Mouse (Mus musculus) CD4-positive, CD25-positive, alpha-beta regulatory T cell, adult 2 months (primary cell): ENCODE results near the gene Thsd4.

Experiments
- DNase-seq: peaks from one replicate; pipeline ENCODE4 v3.0.0-alpha.2; 2012; ENCODE audit warnings: low read depth, low spot score

Thsd4 gene

GRCm38 (mm10) chr9:60521806-60522264, at the start of gene Thsd4:
TSS of gene Thsd4 (minus strand) at chr9:60522046.
- peak; percentile 19 for DNase-seq

GRCm38 (mm10) chr9:60571041-60571440, 49.2 kb upstream of the Thsd4 start:
- no peak for DNase-seq

DNA sequence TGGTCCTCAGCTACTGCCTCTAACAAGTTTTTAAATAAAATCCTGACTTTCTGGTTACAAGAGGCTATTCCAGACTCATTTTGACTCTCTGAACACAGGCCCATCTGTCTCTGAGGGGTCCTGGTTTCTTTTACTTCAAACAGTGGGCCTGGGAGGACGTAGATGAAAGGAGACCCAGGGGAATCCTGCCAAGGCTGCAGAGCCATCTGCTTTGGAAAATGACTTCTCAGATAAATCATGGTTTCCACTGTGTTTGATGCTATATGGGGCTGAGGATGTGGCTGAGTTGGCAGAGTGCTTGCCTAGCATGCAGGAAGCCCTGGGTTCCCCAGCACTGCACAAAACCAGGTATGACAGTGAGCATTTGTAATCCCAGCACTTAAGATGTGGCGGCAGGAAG, 47.5 kb upstream of the Thsd4 start:
- DNase-seq = no peak

DNA sequence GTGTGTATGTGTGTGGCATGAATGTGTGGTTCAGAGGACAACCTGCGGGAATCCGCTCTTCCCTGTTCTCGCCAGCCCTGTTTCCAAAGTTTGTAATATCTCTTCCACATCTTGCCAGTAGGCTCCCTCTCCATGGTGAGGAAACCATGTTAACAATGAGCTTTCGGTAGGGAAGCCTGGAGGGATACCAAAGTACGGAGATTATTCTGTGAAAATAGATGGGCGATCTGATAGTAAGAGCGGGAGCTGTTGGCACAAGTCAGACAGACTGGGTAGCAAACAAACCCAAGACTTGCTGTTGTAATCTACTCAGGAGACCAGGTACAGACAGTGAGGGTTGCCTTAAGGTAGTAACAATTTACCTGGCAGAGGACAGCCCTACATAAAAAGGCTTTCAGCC, 42.0 kb upstream of the Thsd4 start:
- DNase-seq = no peak

- DNase-seq = peak; percentile 22
Observed at GRCm38 (mm10) chr9:60562443-60563371, 40.9 kb upstream of the Thsd4 start.

DNA sequence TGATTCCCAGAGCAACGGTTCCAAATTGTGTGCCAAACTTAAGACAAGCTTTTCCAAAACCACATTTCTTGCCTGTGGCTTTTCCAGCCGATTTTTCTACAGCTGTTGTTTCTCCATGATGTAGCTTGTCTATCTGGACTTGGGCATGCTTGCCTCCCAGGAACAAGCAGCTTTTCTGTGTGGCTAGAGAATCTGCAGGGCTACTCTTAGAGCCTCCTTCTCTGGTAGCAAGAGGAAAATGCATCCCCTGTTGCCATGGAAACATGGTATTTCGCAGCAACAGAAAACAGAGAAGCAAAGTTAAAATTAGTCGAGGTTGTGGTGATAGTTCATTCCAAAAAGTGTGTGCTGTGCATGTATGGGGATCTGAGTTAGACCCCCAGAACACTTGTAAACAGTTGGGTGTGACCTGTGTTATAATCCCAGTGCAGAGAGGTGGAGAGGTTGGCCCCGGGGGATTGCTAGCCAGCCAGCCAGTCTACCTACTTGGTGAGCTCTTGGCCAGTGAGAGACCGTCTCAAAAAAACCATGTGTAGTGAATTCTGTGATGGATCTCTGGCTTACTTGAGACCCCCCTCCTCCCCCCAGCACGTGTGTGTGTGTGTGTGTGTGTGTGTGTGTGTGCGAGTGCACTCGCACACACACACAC, 39.9 kb upstream of the Thsd4 start:
- DNase-seq = no peak

- no peak for DNase-seq
Observed at GRCm38 (mm10) chr9:60558507-60558906, 36.7 kb upstream of the Thsd4 start.

DNA sequence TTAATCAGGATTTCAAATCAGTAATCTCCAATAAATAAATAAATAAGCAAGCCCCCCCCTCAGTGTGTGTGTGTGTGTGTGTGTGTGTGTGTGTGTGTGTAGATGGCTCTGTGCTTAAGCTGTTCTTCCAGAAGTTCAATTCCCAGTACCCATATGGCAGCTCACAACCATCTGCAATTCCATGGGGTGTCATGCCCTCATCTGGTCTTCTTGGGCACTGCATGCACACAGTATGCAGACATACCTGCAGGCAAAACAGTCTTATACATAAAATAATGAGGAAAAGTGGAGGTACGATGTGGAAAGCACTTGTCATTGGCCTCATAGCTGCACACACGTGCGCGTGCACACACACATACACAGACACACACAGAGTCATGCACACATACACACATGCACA, 29.4 kb upstream of the Thsd4 start:
- no peak for DNase-seq

DNA sequence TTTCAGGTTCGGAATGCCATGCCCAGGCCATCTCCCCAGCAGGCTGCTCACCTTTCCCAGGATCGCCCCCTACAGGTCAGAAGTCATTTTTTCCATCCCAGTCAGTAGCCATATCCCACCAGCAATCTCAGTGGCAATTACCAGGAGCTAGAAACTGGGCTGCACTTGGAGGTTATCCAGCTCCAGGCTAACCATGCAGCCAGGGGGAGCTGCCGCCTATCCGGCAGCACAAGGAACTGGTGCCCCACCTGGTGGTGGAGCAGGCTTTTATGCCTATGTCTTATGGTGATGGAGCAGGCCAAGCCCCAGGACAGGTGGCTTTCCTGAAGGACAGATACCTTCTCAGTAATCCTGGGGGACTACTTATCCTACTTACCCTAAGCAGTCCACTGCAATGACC, 26.3 kb upstream of the Thsd4 start:
- no peak for DNase-seq

GRCm38 (mm10) chr9:60546169-60546568, 24.3 kb upstream of the Thsd4 start:
- DNase-seq = no peak

GRCm38 (mm10) chr9:60545361-60546096, 23.7 kb upstream of the Thsd4 start:
- DNase-seq = no peak

DNA sequence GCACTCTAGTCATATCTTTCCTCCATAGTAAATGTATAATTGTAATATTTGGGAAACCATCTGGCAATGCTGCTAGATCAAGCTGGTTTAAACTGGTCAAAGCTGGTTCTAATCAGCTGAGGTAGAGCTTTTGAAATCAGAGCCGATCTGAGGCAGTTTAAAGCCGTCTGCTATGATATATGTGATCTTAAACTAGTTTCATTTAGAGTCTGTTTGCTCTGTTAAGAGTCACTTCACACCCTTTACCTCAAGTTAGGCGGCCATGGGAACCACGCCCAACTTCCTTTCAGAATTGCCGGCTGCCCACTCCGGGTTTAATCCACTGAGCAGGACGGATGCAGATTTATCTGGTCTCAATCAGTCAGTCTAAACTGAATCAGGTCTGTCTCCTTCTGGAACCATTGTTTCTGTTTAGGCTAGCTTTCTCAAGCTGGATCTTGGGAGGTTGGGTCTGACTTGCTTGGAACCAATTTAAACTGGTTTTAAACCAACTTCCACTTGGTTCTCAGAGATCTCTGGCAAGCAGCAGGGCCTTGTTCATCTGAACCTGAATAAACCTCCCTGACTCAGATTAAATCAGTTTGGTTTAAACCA, 21.7 kb upstream of the Thsd4 start:
- DNase-seq = no peak

GRCm38 (mm10) chr9:60530310-60530709, 8.5 kb upstream of the Thsd4 start:
- DNase-seq = no peak

DNA sequence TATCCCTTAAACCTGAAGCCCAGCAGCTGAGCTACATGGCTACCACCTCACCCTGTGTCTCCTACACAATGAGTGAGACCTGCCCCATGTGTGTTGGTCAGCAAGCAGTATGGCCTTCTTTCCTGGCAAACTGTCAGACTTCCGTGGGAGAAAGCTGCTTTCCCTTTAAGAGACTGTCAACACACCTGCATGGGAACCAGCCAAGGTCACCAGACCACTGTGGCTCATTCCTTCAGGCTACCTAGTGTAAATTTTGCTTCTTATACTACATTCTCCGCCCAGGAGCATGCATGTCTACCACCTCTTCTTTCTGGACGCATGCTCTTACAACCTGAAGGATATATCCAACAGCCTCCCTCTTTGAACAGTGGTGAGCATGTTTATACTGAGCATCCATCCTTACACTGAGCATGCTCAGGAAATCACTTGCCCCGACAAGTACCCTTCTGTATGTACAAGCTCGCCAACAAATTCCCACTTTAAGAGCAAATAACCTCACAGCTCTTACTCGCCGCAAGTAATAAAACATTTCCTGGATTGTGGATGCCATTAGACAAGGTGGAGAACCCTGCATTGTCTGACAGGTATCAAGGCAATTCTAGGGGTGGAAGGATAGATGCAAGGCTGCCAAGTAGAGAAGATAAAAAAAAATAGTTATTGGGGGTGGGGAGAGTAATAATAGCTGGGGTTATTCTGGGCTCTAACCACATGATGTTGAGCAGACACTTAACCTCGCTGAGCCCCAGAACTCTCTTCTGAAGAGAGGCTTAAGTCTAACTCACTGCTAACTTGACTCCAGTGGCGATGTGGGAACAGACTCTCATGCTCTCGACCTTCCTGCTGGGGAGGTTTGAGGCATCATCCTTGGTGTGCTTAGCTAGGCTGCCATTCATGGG, 7.8 kb upstream of the Thsd4 start:
- DNase-seq = no peak

DNA sequence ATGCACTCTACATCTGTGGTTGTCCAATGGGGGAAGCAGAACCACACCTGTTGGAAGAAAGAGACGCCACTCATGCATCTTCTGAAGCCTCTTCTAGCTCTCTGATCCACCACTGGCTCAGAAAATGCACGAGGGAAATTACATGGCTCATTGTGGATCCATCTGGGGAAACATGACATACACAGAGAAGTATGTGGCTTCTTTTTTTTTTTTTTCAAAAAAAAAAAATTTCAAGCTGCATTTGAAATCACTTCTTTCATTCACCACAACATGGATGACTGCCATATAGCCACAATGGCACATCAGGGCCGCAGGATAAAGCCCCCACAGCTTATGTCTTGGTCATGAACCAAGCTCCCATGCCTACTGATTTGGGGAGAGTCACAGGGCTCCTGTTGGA, 6.4 kb upstream of the Thsd4 start:
- DNase-seq = no peak

DNA sequence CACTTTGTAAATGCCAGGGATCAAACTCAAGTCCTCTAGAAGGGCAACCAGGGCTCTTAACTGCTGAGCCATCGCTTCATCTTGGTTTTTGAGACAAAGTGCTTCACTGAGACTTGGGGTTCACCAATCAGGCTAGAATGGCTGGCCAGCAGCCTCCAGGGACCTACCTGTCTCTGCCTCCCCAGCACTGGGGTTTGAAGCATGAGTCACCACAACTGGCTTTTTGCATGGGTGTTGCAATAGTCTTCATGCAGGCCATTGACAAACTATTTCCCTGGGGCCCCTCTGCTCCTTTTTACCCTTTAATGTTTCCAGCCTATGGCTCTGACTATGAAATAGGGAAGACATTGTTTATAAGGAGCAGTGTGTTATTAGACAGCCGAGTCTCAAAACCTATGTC, 6.0 kb upstream of the Thsd4 start:
- DNase-seq = no peak

DNA sequence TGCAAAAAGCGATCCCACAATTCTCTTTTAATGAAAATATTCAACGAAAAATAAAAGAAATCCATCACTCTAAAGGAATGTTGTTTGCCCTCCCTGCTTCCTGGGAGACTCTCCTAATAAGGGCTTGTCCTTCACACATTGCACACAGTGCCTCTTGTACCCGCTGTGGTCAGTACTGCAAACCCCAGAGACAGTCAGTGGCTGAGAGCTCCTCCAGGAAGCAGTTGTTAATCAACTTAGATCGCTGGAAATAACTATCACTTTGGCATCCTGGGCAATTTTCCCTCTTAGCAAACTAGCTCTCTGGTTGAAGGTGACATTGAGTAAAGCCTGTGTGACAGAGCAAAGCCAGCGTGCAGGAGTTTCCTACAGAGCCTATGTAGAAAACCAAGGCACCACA, 5.2 kb upstream of the Thsd4 start:
- no peak for DNase-seq

DNA sequence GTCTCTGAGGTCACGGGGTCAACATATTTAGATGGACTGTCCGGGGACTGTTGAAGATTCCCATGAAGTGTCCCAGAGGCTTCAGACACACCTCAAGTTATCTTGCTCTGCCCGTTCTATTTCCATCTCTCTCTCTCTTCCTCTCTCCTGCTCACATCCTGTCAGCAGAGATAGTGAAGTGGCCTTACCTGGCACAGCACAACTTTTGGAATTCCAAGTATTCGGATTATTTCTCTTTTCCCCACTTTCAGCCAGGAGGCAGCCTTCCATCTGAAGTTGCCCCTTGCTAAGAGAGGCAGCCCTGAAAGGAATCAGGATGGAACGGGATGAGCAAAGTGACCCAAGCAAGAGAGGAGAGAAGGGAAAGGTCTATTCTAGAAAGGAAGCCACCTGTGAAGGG, 4.3 kb upstream of the Thsd4 start:
- no peak for DNase-seq

DNA sequence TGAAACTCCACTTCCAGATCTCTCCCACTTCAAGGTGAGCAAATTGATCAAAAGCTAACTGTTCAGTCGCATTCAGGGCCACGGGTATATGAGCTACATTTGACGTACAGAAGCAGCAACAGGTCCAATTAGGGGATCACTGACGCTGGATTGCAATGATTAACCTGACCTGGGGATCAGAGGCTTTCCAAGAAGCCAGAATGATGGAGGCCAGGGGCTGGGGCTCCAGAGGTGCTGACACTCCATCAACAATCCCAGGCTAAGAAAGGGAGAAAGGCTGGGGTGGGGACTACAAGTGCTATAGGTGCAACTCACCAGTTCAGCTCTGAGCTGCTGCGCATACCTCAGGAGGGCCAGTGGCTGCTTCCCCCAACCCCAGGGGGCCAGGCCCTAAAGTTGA, 703 bp downstream of the Thsd4 start:
- no peak for DNase-seq

GRCm38 (mm10) chr9:60519601-60520000, 2.2 kb downstream of the Thsd4 start:
- no peak for DNase-seq

GRCm38 (mm10) chr9:60518216-60518615, 3.6 kb downstream of the Thsd4 start:
- DNase-seq = no peak
